Mouse (Mus musculus) embryonic facial prominence, embryonic 12.5 days (tissue): ENCODE measurements at regions not wholly inside any gene's neighbourhood (a gene's known extent, or its start where the extent isn't known, plus 50 kb on each side); places are given as distances from the start of the nearest gene placed in this dataset.
A peak's percentile ranks its signal among the peaks of the same experiment; 100 is the strongest.

ENCODE experiments used
- ATAC-seq: fragments of 200-750 bp; cut with Nextera tagmentation; 2 replicates; pipeline ENCODE4 v1.8.0; 2017; ENCODE audit not compliant: insufficient number of reproducible peaks, insufficient read depth, low FRiP score, low TSS enrichment
- H3K27ac ChIP-seq: fragments of 300-500 bp; sonication (generic); 2 replicates; pipeline ENCODE4 v1.5.1; 2016; ENCODE audit warnings: mild to moderate bottlenecking
- H3K27me3 ChIP-seq: fragments of 300-500 bp; sonication (generic); 2 replicates; pipeline ENCODE4 v1.6.1; 2016; ENCODE audit warnings: mild to moderate bottlenecking, moderate library complexity
- H3K36me3 ChIP-seq: fragments of 300-500 bp; sonication (generic); 2 replicates; pipeline ENCODE4 v1.6.1; 2016; ENCODE audit warnings: mild to moderate bottlenecking
- H3K4me1 ChIP-seq: fragments of 300-500 bp; sonication (generic); 2 replicates; pipeline ENCODE4 v1.6.1; 2016
- H3K4me2 ChIP-seq: fragments of 300-500 bp; sonication (generic); replicated peaks from 2 replicates; pipeline ENCODE4 v1.6.1; 2016; ENCODE audit warnings: mild to moderate bottlenecking, moderate library complexity
- H3K4me3 ChIP-seq: fragments of 300-500 bp; sonication (generic); 2 replicates; pipeline ENCODE4 v1.5.1; 2016; ENCODE audit warnings: mild to moderate bottlenecking
- H3K9ac ChIP-seq: fragments of 300-500 bp; sonication (generic); 2 replicates; pipeline ENCODE4 v1.6.1; 2016; ENCODE audit warnings: mild to moderate bottlenecking, moderate library complexity
- H3K9me3 ChIP-seq: fragments of 300-500 bp; sonication (generic); 2 replicates; pipeline ENCODE4 v1.6.1; 2016; ENCODE audit warnings: mild to moderate bottlenecking, moderate library complexity
- WGBS: fragments of 180-500 bp; shearing (Covaris S2); methylation state at CpG from one replicate; pipeline ENCODE4 v1.1.7; 2016; 5-methylcytosine and 5-hydroxymethylcytosine counted together

- Histone ChIP-seq H3K9me3 (no peaks in the 10 kb centered on the region), H3K4me2 (no peak overlapping the region), H3K27me3 (no peaks in the 10 kb centered on the region), H3K36me3 (no peaks in the 10 kb centered on the region), H3K9ac (no peak overlapping the region), H3K4me1 (no peaks in the 10 kb centered on the region), H3K27ac (no peak overlapping the region), H3K4me3 (no peak overlapping the region)
- ATAC-seq, result no peak
- WGBS, result 77% methylated on average over 3 of the region's 3 CpGs
These were observed 333.2 kb upstream of the Onecut1 start for GRCm38 (mm10) chr9:74528550-74528949.

- H3K36me3 ChIP-seq, result no peaks in the 10 kb centered on the region
- H3K27me3 ChIP-seq, result no peaks in the 10 kb centered on the region
- no peak overlapping the region for H3K27ac ChIP-seq
- ATAC-seq, result no peak
- no peak overlapping the region for H3K9ac ChIP-seq
- no peaks in the 10 kb centered on the region for H3K9me3 ChIP-seq
- H3K4me3 ChIP-seq, result no peak overlapping the region
- no peaks in the 10 kb centered on the region for H3K4me1 ChIP-seq
- no peak overlapping the region for H3K4me2 ChIP-seq
- 13% methylated on average over 10 of the region's 10 CpGs for WGBS
These were observed 331.4 kb upstream of the Onecut1 start for GRCm38 (mm10) chr9:74530317-74530716.

GRCm38 (mm10) chr9:74530748-74531147 lies 331.0 kb upstream of the Onecut1 start:
- no peak overlapping the region for H3K4me2 ChIP-seq
- no peaks in the 10 kb centered on the region for H3K27me3 ChIP-seq
- H3K4me3 ChIP-seq, result no peak overlapping the region
- no peak overlapping the region for H3K9ac ChIP-seq
- ATAC-seq, result no peak
- 52% methylated on average over 9 of the region's 9 CpGs for WGBS
- H3K4me1 ChIP-seq, result no peaks in the 10 kb centered on the region
- no peak overlapping the region for H3K27ac ChIP-seq
- no peaks in the 10 kb centered on the region for H3K9me3 ChIP-seq
- H3K36me3 ChIP-seq, result no peaks in the 10 kb centered on the region

- 0 out of 2 replicates have a peak, but pooled peaks have one; percentile 47 for ATAC-seq
- H3K9ac ChIP-seq, result no peak overlapping the region
- no peaks in the 10 kb centered on the region for H3K27me3 ChIP-seq
- H3K4me1 ChIP-seq, result no peaks in the 10 kb centered on the region
- no peak overlapping the region for H3K4me2 ChIP-seq
- no peak overlapping the region for H3K4me3 ChIP-seq
- H3K27ac ChIP-seq, result no peak overlapping the region
- no peaks in the 10 kb centered on the region for H3K9me3 ChIP-seq
- no peaks in the 10 kb centered on the region for H3K36me3 ChIP-seq
- 41% methylated on average over 3 of the region's 3 CpGs for WGBS
These were observed 329.7 kb upstream of the Onecut1 start for GRCm38 (mm10) chr9:74531986-74532385.

GRCm38 (mm10) chr9:74534976-74535375 lies 326.7 kb upstream of the Onecut1 start:
- H3K4me2 ChIP-seq, result no peak overlapping the region
- no peaks in the 10 kb centered on the region for H3K9me3 ChIP-seq
- no peak overlapping the region for H3K4me3 ChIP-seq
- WGBS, result 74% methylated on average over 5 of the region's 5 CpGs
- no peak overlapping the region for H3K27ac ChIP-seq
- no peak overlapping the region for H3K9ac ChIP-seq
- H3K4me1 ChIP-seq, result no peaks in the 10 kb centered on the region
- ATAC-seq, result no peak
- no peaks in the 10 kb centered on the region for H3K36me3 ChIP-seq
- H3K27me3 ChIP-seq, result no peaks in the 10 kb centered on the region

DNA sequence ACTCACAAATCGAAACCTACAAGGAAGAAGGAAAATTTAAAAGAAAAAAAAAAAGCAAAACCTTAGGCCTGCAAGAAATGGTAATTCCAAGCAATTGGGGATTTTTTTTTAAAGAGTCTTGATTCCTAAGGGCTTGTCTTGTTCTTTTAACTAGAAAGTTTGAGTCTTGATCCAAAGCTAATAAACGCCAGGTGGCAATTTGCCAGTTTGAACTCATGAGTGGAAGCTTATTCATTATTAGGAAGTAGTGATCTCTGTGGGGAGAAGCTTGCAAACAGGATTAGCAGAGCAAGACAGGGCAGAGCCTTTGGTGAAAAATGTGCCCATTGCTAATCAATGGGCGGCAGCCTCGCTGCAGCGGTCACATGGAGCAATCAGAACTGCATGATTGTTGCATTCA lies 305.6 kb upstream of the Onecut1 start:
- Histone ChIP-seq H3K4me3 (no peak overlapping the region), H3K36me3 (no peaks in the 10 kb centered on the region), H3K9me3 (no peaks in the 10 kb centered on the region), H3K4me1 (no peaks in the 10 kb centered on the region), H3K4me2 (no peak overlapping the region), H3K27me3 (no peaks in the 10 kb centered on the region), H3K27ac (no peak overlapping the region), H3K9ac (no peak overlapping the region)
- ATAC-seq, result no peak
- 75% methylated on average over 5 of the region's 5 CpGs for WGBS

- H3K4me1 ChIP-seq, result no peaks in the 10 kb centered on the region
- no peaks in the 10 kb centered on the region for H3K36me3 ChIP-seq
- H3K4me3 ChIP-seq, result no peak overlapping the region
- no peak overlapping the region for H3K9ac ChIP-seq
- no peaks in the 10 kb centered on the region for H3K27me3 ChIP-seq
- WGBS, result 81% methylated on average over 4 of the region's 4 CpGs
- H3K4me2 ChIP-seq, result no peak overlapping the region
- no peak overlapping the region for H3K27ac ChIP-seq
- no peak for ATAC-seq
- no peaks in the 10 kb centered on the region for H3K9me3 ChIP-seq
These were observed 269.0 kb upstream of the Onecut1 start for GRCm38 (mm10) chr9:74592757-74593156.

DNA sequence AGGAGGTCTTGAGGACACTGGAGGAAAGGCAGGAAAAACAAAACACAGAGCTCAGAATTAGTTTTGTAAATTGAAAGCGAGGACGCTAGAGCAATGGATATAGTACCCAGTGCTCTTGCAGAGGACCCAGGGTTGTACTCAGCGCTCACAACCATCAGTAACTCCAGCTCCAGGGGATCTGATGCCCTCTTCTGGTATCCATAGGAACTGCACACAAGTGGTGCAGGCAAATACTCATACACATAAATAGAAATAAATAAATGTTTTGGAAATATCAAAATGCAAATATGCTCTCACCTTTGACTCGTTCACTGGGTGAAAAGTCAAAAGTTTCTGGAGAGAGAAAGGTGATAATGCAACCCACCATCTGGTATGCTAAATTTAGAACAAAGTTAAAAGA lies 267.8 kb upstream of the Onecut1 start:
- H3K9ac ChIP-seq, result no peak overlapping the region
- WGBS, result 93% methylated on average over 4 of the region's 4 CpGs
- H3K4me1 ChIP-seq, result no peaks in the 10 kb centered on the region
- H3K4me2 ChIP-seq, result no peak overlapping the region
- no peaks in the 10 kb centered on the region for H3K27me3 ChIP-seq
- ATAC-seq, result no peak
- no peaks in the 10 kb centered on the region for H3K36me3 ChIP-seq
- no peak overlapping the region for H3K27ac ChIP-seq
- no peak overlapping the region for H3K4me3 ChIP-seq
- no peaks in the 10 kb centered on the region for H3K9me3 ChIP-seq

DNA sequence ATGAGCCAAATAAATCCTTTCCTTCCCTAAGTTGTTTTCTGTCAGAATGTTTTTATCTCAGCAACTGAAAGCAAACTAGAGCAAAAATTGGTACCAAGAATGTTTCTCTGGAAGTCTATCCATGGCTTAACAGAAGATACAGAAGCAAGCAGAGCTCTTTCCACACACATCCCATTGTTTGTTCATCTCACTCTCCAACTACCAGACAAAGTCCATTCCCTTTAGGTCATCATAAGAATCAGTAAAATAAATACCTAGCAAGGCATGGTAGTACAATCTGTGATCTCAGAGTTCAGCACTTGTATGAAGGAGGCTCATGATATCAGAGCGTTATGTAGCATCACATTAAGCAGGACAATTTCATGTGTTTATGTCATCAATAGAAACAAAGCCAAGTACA lies 257.3 kb upstream of the Onecut1 start:
- H3K4me3 ChIP-seq, result no peak overlapping the region
- no peaks in the 10 kb centered on the region for H3K9me3 ChIP-seq
- H3K9ac ChIP-seq, result no peak overlapping the region
- H3K27me3 ChIP-seq, result no peaks in the 10 kb centered on the region
- WGBS, result 98% methylated on average over 1 of the region's 1 CpGs
- H3K27ac ChIP-seq, result no peak overlapping the region
- no peaks in the 10 kb centered on the region for H3K4me1 ChIP-seq
- ATAC-seq, result no peak
- no peak overlapping the region for H3K4me2 ChIP-seq
- no peaks in the 10 kb centered on the region for H3K36me3 ChIP-seq

DNA sequence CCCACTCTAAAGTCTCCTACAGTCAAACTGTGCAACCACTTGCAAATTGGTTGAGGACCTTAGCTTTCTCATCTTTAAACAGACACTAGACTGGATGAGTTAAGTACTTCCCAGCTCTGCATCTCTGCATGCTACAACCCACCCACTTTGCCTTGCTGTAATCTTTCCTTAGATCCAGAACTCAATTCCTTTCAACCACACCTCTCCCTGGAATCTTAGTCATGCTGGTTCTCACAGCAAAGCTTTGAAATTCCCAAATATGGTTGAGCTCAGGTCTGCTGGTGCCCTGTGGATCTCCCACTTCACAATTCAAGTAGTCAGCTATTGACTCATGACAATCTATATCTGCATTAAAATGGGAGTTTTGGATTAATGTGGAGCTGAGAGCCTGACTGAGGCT lies 239.8 kb upstream of the Onecut1 start:
- no peak for ATAC-seq
- H3K4me3 ChIP-seq, result no peak overlapping the region
- H3K4me2 ChIP-seq, result no peak overlapping the region

DNA sequence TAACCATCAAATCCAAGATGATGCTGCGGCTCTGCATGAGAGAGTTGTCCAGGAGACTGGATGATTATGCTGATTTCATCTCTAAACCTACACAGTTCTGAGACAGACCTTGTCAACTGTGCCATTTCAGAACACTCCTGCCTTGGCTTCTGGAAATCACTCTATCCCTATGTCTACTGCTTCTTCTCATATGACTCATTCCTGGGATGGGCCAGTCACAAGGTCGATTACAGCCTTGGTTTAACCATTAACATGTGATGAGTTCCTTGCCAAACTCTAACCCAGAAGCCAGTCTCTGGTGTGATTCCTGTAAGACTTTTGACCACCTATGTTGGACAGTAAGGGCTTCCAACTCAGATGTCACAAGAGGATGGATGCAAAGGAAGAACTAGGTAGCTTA lies 216.3 kb upstream of the Onecut1 start:
- Histone ChIP-seq H3K4me3 (no peak overlapping the region), H3K9me3 (no peaks in the 10 kb centered on the region), H3K36me3 (no peaks in the 10 kb centered on the region), H3K9ac (no peak overlapping the region), H3K4me1 (no peaks in the 10 kb centered on the region), H3K27ac (no peak overlapping the region), H3K4me2 (no peak overlapping the region), H3K27me3 (no peaks in the 10 kb centered on the region)
- WGBS, result 86% methylated on average over 2 of the region's 2 CpGs
- ATAC-seq, result no peak

More for the DNA sequence above, 239.8 kb upstream of the Onecut1 start:
- Histone ChIP-seq H3K9me3 (no peaks in the 10 kb centered on the region), H3K27ac (no peak overlapping the region), H3K36me3 (no peaks in the 10 kb centered on the region), H3K27me3 (no peaks in the 10 kb centered on the region), H3K4me1 (no peaks in the 10 kb centered on the region), H3K9ac (no peak overlapping the region)

- no peak for ATAC-seq
- no peaks in the 10 kb centered on the region for H3K9me3 ChIP-seq
- no peak overlapping the region for H3K27ac ChIP-seq
- H3K4me1 ChIP-seq, result no peaks in the 10 kb centered on the region
- 35% methylated on average over 5 of the region's 5 CpGs for WGBS
- no peak overlapping the region for H3K4me3 ChIP-seq
- no peaks in the 10 kb centered on the region for H3K36me3 ChIP-seq
- no peaks in the 10 kb centered on the region for H3K27me3 ChIP-seq
- H3K9ac ChIP-seq, result no peak overlapping the region
- no peak overlapping the region for H3K4me2 ChIP-seq
These were observed 211.7 kb upstream of the Onecut1 start for GRCm38 (mm10) chr9:74650036-74650435.

- Histone ChIP-seq H3K27ac (no peak overlapping the region), H3K4me1 (no peaks in the 10 kb centered on the region), H3K4me2 (no peak overlapping the region), H3K27me3 (no peaks in the 10 kb centered on the region), H3K9ac (no peak overlapping the region), H3K9me3 (no peaks in the 10 kb centered on the region), H3K4me3 (no peak overlapping the region), H3K36me3 (no peaks in the 10 kb centered on the region)
- no peak for ATAC-seq
- 46% methylated on average over 1 of the region's 1 CpGs for WGBS
These were observed 205.8 kb upstream of the Onecut1 start for GRCm38 (mm10) chr9:74655956-74656355.
